ENCODE assay signal across 24 mouse cellular contexts in the genomic region with DNA sequence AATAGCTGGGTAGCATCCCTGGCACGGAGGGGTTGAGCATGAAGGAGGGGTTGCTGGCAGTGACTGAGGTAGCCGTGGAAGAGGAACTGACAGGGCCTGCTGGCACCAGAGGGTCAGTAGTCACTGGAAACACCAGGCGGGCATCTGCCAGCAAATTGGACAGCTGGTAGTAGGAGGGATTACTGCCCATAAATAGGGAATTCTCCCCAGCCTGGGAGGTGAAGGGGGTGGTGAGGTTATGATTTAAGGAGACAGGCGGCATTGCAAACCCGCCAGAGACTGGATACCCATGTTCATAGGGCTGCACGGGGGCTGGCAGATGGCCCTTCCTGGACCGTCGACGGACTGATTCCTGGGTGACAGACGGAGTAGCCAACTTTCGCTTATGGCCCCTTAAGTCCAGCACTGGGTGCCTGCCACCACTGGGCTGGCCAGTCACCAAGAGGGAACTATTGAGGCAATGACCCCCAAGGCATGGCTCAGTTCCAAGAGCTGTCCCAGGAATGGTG. TPM values are rescaled to one million over a fixed set of nuclear protein-coding genes. Genes with fewer than 3 reads are reported as not detected.
DNase-seq lines count a peak whose midpoint lies in the region; ATAC-seq and TF ChIP-seq lines count a peak whose summit lies in the region.
"Had no signal": no experiment of that assay in that cellular context is flagged by ENCODE, and none has a peak within 500 bp of the region (broad histone marks: within the 10 kb centered on the region; RNA-seq: fewer than 3 reads in every experiment).

No protein-coding gene starts in this region.

- H3K4me3 ChIP-seq in hindbrain, embryonic 16.5 days (ENCODE audit: low read length), result no peak overlapping the region
- no peak overlapping the region for H3K4me3 ChIP-seq in hindbrain, embryonic 14.5 days (replicated peaks; ENCODE audit: low read length)
- H3K4me3 ChIP-seq in neural tube, embryonic 14.5 days (ENCODE audit: low read depth, low read length), result no peak overlapping the region
- H3K4me3 ChIP-seq in neural tube, embryonic 15.5 days (replicated peaks), result no peak overlapping the region
- no peak overlapping the region for H3K4me3 ChIP-seq in stomach, postnatal 0 days (ENCODE audit: low read depth, low read length)
- no peak overlapping the region for H3K4me3 ChIP-seq in forebrain, embryonic 15.5 days
- H3K4me3 ChIP-seq: embryonic facial prominence, embryonic 10.5 days; myocyte had no signal

- no peak for TF ChIP-seq CTCF in stomach, postnatal 0 days (IDR thresholded peaks at IDR 0.05; ENCODE audit: low read depth)

- DNase-seq in cerebellum, postnatal 10 days, result peak; percentile 84 to 89
- DNase-seq in cerebellum, adult 11 months, result no peak
- DNase-seq in hindbrain, embryonic 14.5 days (ENCODE audit: low spot score), result no peak
- no peak for DNase-seq in stomach, postnatal 0 days (ENCODE audit: low spot score)
- DNase-seq: adrenal gland, postnatal 10 days; cerebellum, adult 2 months; heart, adult 18-20 months; heart, postnatal 36 days; kidney, adult 2 months; kidney, postnatal 10 days; liver; lung, postnatal 10 days; midbrain, embryonic 14.5 days; right cerebral cortex, postnatal 25 days had no signal

- H3K9ac ChIP-seq in hindbrain, embryonic 16.5 days (ENCODE audit: low read depth, low read length), result no peak overlapping the region
- no peak overlapping the region for H3K9ac ChIP-seq in hindbrain, embryonic 14.5 days
- no peak overlapping the region for H3K9ac ChIP-seq in neural tube, embryonic 14.5 days (replicated peaks; ENCODE audit: low read depth, low read length)
- H3K9ac ChIP-seq in neural tube, embryonic 15.5 days (replicated peaks), result no peak overlapping the region
- H3K9ac ChIP-seq in stomach, postnatal 0 days (ENCODE audit: low read length), result no peak overlapping the region
- H3K9ac ChIP-seq in forebrain, embryonic 15.5 days (replicated peaks), result no peak overlapping the region

- peak; percentile 85 for ATAC-seq in hindbrain, embryonic 16.5 days
- no peak for ATAC-seq in hindbrain, embryonic 14.5 days (ENCODE audit: low FRiP score)
- ATAC-seq in neural tube, embryonic 14.5 days (ENCODE audit: low read depth), result peak; percentile 28; the same call in 1 of the 2 replicates
- no peak for ATAC-seq in neural tube, embryonic 15.5 days (ENCODE audit: low FRiP score)
- ATAC-seq in stomach, postnatal 0 days (ENCODE audit: low FRiP score, low TSS enrichment), result 0 out of 2 replicates have a peak, but pooled peaks have one; percentile 13
- ATAC-seq in forebrain, embryonic 15.5 days (replicated peaks), result no peak
- ATAC-seq: inflammation-experienced regulatory T-cells, adult 6 months; Patski had no signal

- no peaks in the 10 kb centered on the region for H3K9me3 ChIP-seq in hindbrain, embryonic 16.5 days (ENCODE audit: control insufficient read depth, low read length)
- no peaks in the 10 kb centered on the region for H3K9me3 ChIP-seq in hindbrain, embryonic 14.5 days (ENCODE audit: control insufficient read depth, low read length)
- no peaks in the 10 kb centered on the region for H3K9me3 ChIP-seq in neural tube, embryonic 14.5 days (ENCODE audit: control insufficient read depth, low read length)
- H3K9me3 ChIP-seq in neural tube, embryonic 15.5 days (replicated peaks), result no peaks in the 10 kb centered on the region
- no peaks in the 10 kb centered on the region for H3K9me3 ChIP-seq in stomach, postnatal 0 days (ENCODE audit: control insufficient read depth, low read length)
- no peaks in the 10 kb centered on the region for H3K9me3 ChIP-seq in forebrain, embryonic 15.5 days
- H3K9me3 ChIP-seq: embryonic facial prominence, embryonic 10.5 days had no signal

- H3K4me2 ChIP-seq in hindbrain, embryonic 16.5 days (ENCODE audit: low read length), result no peak overlapping the region
- no peak overlapping the region for H3K4me2 ChIP-seq in hindbrain, embryonic 14.5 days (replicated peaks)
- H3K4me2 ChIP-seq in neural tube, embryonic 14.5 days (ENCODE audit: low read depth, low read length), result no peak overlapping the region
- no peak overlapping the region for H3K4me2 ChIP-seq in neural tube, embryonic 15.5 days
- H3K4me2 ChIP-seq in stomach, postnatal 0 days (replicated peaks; ENCODE audit: low read depth), result no peak overlapping the region
- no peak overlapping the region for H3K4me2 ChIP-seq in forebrain, embryonic 15.5 days (replicated peaks)

- TF ChIP-seq EP300 in stomach, postnatal 0 days (optimal IDR thresholded peaks at IDR 0.05), result no peak

- WGBS in hindbrain, embryonic 16.5 days, result 80% methylated on average over 11 of the region's 11 CpGs
- 80% methylated on average over 11 of the region's 11 CpGs for WGBS in hindbrain, embryonic 14.5 days
- 84% methylated on average over 11 of the region's 11 CpGs for WGBS in neural tube, embryonic 14.5 days
- 70% methylated on average over 11 of the region's 11 CpGs for WGBS in neural tube, embryonic 15.5 days
- 91% methylated on average over 11 of the region's 11 CpGs for WGBS in stomach, postnatal 0 days
- 93% methylated on average over 11 of the region's 11 CpGs for WGBS in forebrain, embryonic 15.5 days

- peaks cover 4% of the 10 kb centered on the region for H3K36me3 ChIP-seq in hindbrain, embryonic 16.5 days (ENCODE audit: control insufficient read depth, insufficient read depth, low read length)
- H3K36me3 ChIP-seq in hindbrain, embryonic 14.5 days (replicated peaks; ENCODE audit: control insufficient read depth, insufficient read depth), result peaks cover 50% of the 10 kb centered on the region
- peaks cover 32% of the 10 kb centered on the region for H3K36me3 ChIP-seq in neural tube, embryonic 14.5 days (ENCODE audit: control insufficient read depth, insufficient read depth, low read length)
- H3K36me3 ChIP-seq in neural tube, embryonic 15.5 days, result peaks cover 41% of the 10 kb centered on the region
- peaks cover 7% of the 10 kb centered on the region; the same call in 1 of the 2 replicates for H3K36me3 ChIP-seq in stomach, postnatal 0 days (ENCODE audit: control insufficient read depth, insufficient read depth, low read length)
- H3K36me3 ChIP-seq in forebrain, embryonic 15.5 days, result peaks cover 37% of the 10 kb centered on the region

- no peak overlapping the region; the same call in 1 of the 2 replicates for H3K27ac ChIP-seq in hindbrain, embryonic 16.5 days (ENCODE audit: low read depth, low read length)
- H3K27ac ChIP-seq in hindbrain, embryonic 14.5 days, result no peak overlapping the region
- no peak overlapping the region for H3K27ac ChIP-seq in neural tube, embryonic 14.5 days (ENCODE audit: low read depth, low read length)
- H3K27ac ChIP-seq in neural tube, embryonic 15.5 days (replicated peaks), result no peak overlapping the region
- H3K27ac ChIP-seq in stomach, postnatal 0 days (replicated peaks), result no peak overlapping the region
- no peak overlapping the region for H3K27ac ChIP-seq in forebrain, embryonic 15.5 days (replicated peaks)
- H3K27ac ChIP-seq: embryonic facial prominence, embryonic 10.5 days had no signal

- H3K27me3 ChIP-seq in hindbrain, embryonic 16.5 days (replicated peaks; ENCODE audit: control insufficient read depth, insufficient read depth, low read length), result no peaks in the 10 kb centered on the region
- no peaks in the 10 kb centered on the region for H3K27me3 ChIP-seq in hindbrain, embryonic 14.5 days (ENCODE audit: control insufficient read depth, insufficient read depth, low read length)
- H3K27me3 ChIP-seq in neural tube, embryonic 14.5 days (ENCODE audit: control insufficient read depth, insufficient read depth, low read length), result no peaks in the 10 kb centered on the region
- H3K27me3 ChIP-seq in neural tube, embryonic 15.5 days (replicated peaks), result no peaks in the 10 kb centered on the region
- no peaks in the 10 kb centered on the region for H3K27me3 ChIP-seq in stomach, postnatal 0 days (ENCODE audit: control insufficient read depth, insufficient read depth, low read length)
- H3K27me3 ChIP-seq in forebrain, embryonic 15.5 days, result no peaks in the 10 kb centered on the region
- H3K27me3 ChIP-seq: Patski had no signal

- no peaks in the 10 kb centered on the region for H3K4me1 ChIP-seq in hindbrain, embryonic 16.5 days (ENCODE audit: control insufficient read depth, insufficient read depth, low read depth, low read length)
- H3K4me1 ChIP-seq in hindbrain, embryonic 14.5 days (replicated peaks; ENCODE audit: control insufficient read depth, insufficient read depth, low read length), result no peaks in the 10 kb centered on the region
- no peaks in the 10 kb centered on the region for H3K4me1 ChIP-seq in neural tube, embryonic 14.5 days (ENCODE audit: control insufficient read depth, insufficient read depth, low read length)
- no peaks in the 10 kb centered on the region for H3K4me1 ChIP-seq in neural tube, embryonic 15.5 days
- no peaks in the 10 kb centered on the region for H3K4me1 ChIP-seq in stomach, postnatal 0 days (replicated peaks; ENCODE audit: control insufficient read depth, insufficient read depth)
- no peaks in the 10 kb centered on the region for H3K4me1 ChIP-seq in forebrain, embryonic 15.5 days
- H3K4me1 ChIP-seq: embryonic facial prominence, embryonic 10.5 days had no signal

RNA-seq across cellular contexts. Expression of gene Tex264, which starts 7.3 kb away (rescaled TPM):
- polyA plus RNA-seq in hindbrain, embryonic 16.5 days (2015; fragmentation: Nextera tagmentation; extraction: Ambion mirVana), result 86.1 and 91.0 TPM in 2 replicates
- 65.7 and 77.9 TPM in 2 replicates for polyA plus RNA-seq in hindbrain, embryonic 14.5 days (2014; fragmentation: Nextera tagmentation; extraction: Ambion mirVana)
- 62.2 and 67.2 TPM in 2 replicates for polyA plus RNA-seq in neural tube, embryonic 14.5 days (2014; fragmentation: Nextera tagmentation; extraction: Ambion mirVana)
- polyA plus RNA-seq in neural tube, embryonic 15.5 days (2015; fragmentation: Nextera tagmentation; extraction: Ambion mirVana), result 72.2 and 83.3 TPM in 2 replicates
- polyA plus RNA-seq in stomach, postnatal 0 days (2015; fragmentation: Nextera tagmentation; extraction: Ambion mirVana), result 79.7 and 87.8 TPM in 2 replicates
- polyA plus RNA-seq in forebrain, embryonic 15.5 days (2015; fragmentation: Nextera tagmentation; extraction: Ambion mirVana), result 49.0 and 49.3 TPM in 2 replicates

RNA-seq across cellular contexts. Expression of gene Grm2, which starts 37.1 kb away (rescaled TPM):
- polyA plus RNA-seq in hindbrain, embryonic 16.5 days (2015; fragmentation: Nextera tagmentation; extraction: Ambion mirVana), result 11.3 and 12.3 TPM in 2 replicates
- 8.3 and 9.0 TPM in 2 replicates for polyA plus RNA-seq in hindbrain, embryonic 14.5 days (2014; fragmentation: Nextera tagmentation; extraction: Ambion mirVana)
- polyA plus RNA-seq in neural tube, embryonic 14.5 days (2014; fragmentation: Nextera tagmentation; extraction: Ambion mirVana), result 4.9 and 7.5 TPM in 2 replicates
- 4.9 and 6.4 TPM in 2 replicates for polyA plus RNA-seq in neural tube, embryonic 15.5 days (2015; fragmentation: Nextera tagmentation; extraction: Ambion mirVana)
- polyA plus RNA-seq in stomach, postnatal 0 days (2015; fragmentation: Nextera tagmentation; extraction: Ambion mirVana), result 0.11 TPM in 1 of 2 replicates, not detected in the other
- polyA plus RNA-seq in forebrain, embryonic 15.5 days (2015; fragmentation: Nextera tagmentation; extraction: Ambion mirVana), result 9.2 and 9.7 TPM in 2 replicates
- polyA plus RNA-seq: heart, embryonic 14.5 days; inflammation-experienced regulatory T-cells, adult 6 months; kidney, adult 2 months; liver, embryonic 16.5 days; myocyte; Patski had no signal

Comparison
In these comparisons a context has a peak if more than half of its experiments do, and no peak if none do; other contexts are left out.
1. DNase-seq: peak in cerebellum, postnatal 10 days (2 of 2); none in cerebellum, adult 11 months (single experiment), hindbrain, embryonic 14.5 days (single experiment) and stomach, postnatal 0 days (single experiment).
2. ATAC-seq: peak in hindbrain, embryonic 16.5 days (single experiment), neural tube, embryonic 14.5 days (single experiment) and stomach, postnatal 0 days (single experiment); none in hindbrain, embryonic 14.5 days (single experiment), neural tube, embryonic 15.5 days (single experiment) and forebrain, embryonic 15.5 days (single experiment).